Mouse (Mus musculus) CH12.LX (cell line): ENCODE data around the gene Rrbp1. TPM values are rescaled to one million over a fixed set of nuclear protein-coding genes. Genes with fewer than 3 reads are reported as not detected.

Experiments
- DNase-seq: peaks from one replicate; pipeline ENCODE4 v3.0.0-alpha.2; 2013; ENCODE audit errors: extremely low read depth
- H3K27ac ChIP-seq: 2 replicates; pipeline ENCODE4 v1.5.1; 2012; ENCODE audit warnings: low read depth, mild to moderate bottlenecking, control low read depth, moderate library complexity; ENCODE audit not compliant: insufficient read depth
- H3K27me3 ChIP-seq: replicated peaks from 2 replicates; pipeline ENCODE3; 2012; ENCODE audit warnings: inconsistent platforms
- H3K36me3 ChIP-seq, 2 experiments: replicated peaks in 1 of 2; 2 replicates each; pipeline versions ENCODE3 to v1.6.1; 2012; ENCODE audit warnings: inconsistent platforms in 1 of 2, low read length in 1 of 2, mild to moderate bottlenecking in 1 of 2, mixed read lengths in 1 of 2, moderate library complexity in 1 of 2; ENCODE audit not compliant: control insufficient read depth in 1 of 2, insufficient read depth in 1 of 2
- H3K4me1 ChIP-seq, 2 experiments: 2 replicates each; pipeline ENCODE4 v1.6.1; 2012; ENCODE audit warnings: inconsistent platforms in 1 of 2, moderate library complexity in 1 of 2; ENCODE audit not compliant: insufficient read depth in 2 of 2, control insufficient read depth in 1 of 2
- H3K4me2 ChIP-seq: 2 replicates; pipeline ENCODE4 v1.6.1; 2012; ENCODE audit warnings: low read depth, mild to moderate bottlenecking, control low read depth; ENCODE audit not compliant: poor library complexity, insufficient read depth, severe bottlenecking
- H3K4me3 ChIP-seq, 3 experiments: fragments of 150-350 bp in 1 of 3; sonication (generic) in 1 of 3; replicated peaks in 1 of 3; 2 replicates each; pipeline versions ENCODE3 to v1.5.1; 2011 to 2012; ENCODE audit warnings: low read depth in 2 of 3, low read length in 2 of 3, mild to moderate bottlenecking in 2 of 3, moderate library complexity in 2 of 3, control low read depth in 1 of 3, improper control_type of control experiment in 1 of 3, inconsistent platforms in 1 of 3, mixed read lengths in 1 of 3; ENCODE audit not compliant: poor library complexity in 1 of 3
- H3K79me2 ChIP-seq: replicated peaks from 2 replicates; pipeline ENCODE4 v1.6.1; 2012; ENCODE audit warnings: mild to moderate bottlenecking, moderate library complexity; ENCODE audit not compliant: control insufficient read depth, poor library complexity, insufficient read depth, severe bottlenecking; ENCODE audit errors: extremely low read depth
- H3K9ac ChIP-seq: 2 replicates; pipeline ENCODE4 v1.6.1; 2012; ENCODE audit warnings: low read depth, mild to moderate bottlenecking, control low read depth, moderate library complexity; ENCODE audit not compliant: insufficient read depth
- H3K9me3 ChIP-seq: replicated peaks from 2 replicates; pipeline ENCODE3; 2012; ENCODE audit warnings: low read length, inconsistent platforms, mixed read lengths
- BHLHE40 ChIP-seq: IDR thresholded peaks from 2 replicates; pipeline ENCODE4 v1.6.1; 2011; ENCODE audit warnings: mild to moderate bottlenecking, low read depth, low read length, improper control_type of control experiment
- CTCF ChIP-seq, 2 experiments: IDR thresholded peaks in 1 of 2; conservative IDR thresholded peaks in 1 of 2; 2 replicates each; pipeline ENCODE4 v1.5.1; 2011 to 2012; ENCODE audit warnings: low read depth in 2 of 2, low read length in 2 of 2, improper control_type of control experiment in 1 of 2, inconsistent platforms in 1 of 2, mild to moderate bottlenecking in 1 of 2, moderate library complexity in 1 of 2
- E2F4 ChIP-seq: IDR thresholded peaks from 2 replicates; pipeline ENCODE4 v1.6.1; 2011; ENCODE audit warnings: low read depth, low read length, improper control_type of control experiment; ENCODE audit not compliant: insufficient replicate concordance
- EP300 ChIP-seq: IDR thresholded peaks from 2 replicates; pipeline ENCODE4 v1.6.1; 2011; ENCODE audit warnings: low read length, improper control_type of control experiment
- GABPA ChIP-seq: IDR thresholded peaks from 2 replicates; pipeline ENCODE4 v1.6.1; 2012; ENCODE audit warnings: low read depth, low read length, improper control_type of control experiment, inconsistent platforms; ENCODE audit not compliant: insufficient replicate concordance
- HCFC1 ChIP-seq: IDR thresholded peaks from 2 replicates; pipeline ENCODE4 v1.6.1; 2012; ENCODE audit warnings: low read depth, mild to moderate bottlenecking, inconsistent platforms, low read length, improper control_type of control experiment
- IRF4 ChIP-seq: IDR thresholded peaks from 2 replicates; pipeline ENCODE4 v1.6.1; 2014; ENCODE audit warnings: low read depth, mild to moderate bottlenecking, inconsistent platforms, low read length, improper control_type of control experiment
- JUND ChIP-seq: conservative IDR thresholded peaks from 2 replicates; pipeline ENCODE4 v1.6.1; 2011; ENCODE audit warnings: low read depth, low read length, improper control_type of control experiment
- KAT2A ChIP-seq: IDR thresholded peaks from 2 replicates; pipeline ENCODE4 v1.6.1; 2012; ENCODE audit warnings: low read length, improper control_type of control experiment, inconsistent platforms; ENCODE audit not compliant: insufficient replicate concordance
- MAFK ChIP-seq: IDR thresholded peaks from 2 replicates; pipeline ENCODE4 v1.6.1; 2011; ENCODE audit warnings: low read length, improper control_type of control experiment; ENCODE audit not compliant: insufficient replicate concordance
- MAX ChIP-seq: IDR thresholded peaks from 2 replicates; pipeline ENCODE4 v1.6.1; 2011; ENCODE audit warnings: low read length, improper control_type of control experiment
- MXI1 ChIP-seq: IDR thresholded peaks from 2 replicates; pipeline ENCODE4 v1.6.1; 2011; ENCODE audit warnings: mild to moderate bottlenecking, low read depth, low read length, improper control_type of control experiment
- MYC ChIP-seq: IDR thresholded peaks from 2 replicates; pipeline ENCODE4 v1.6.1; 2011; ENCODE audit warnings: low read depth, mild to moderate bottlenecking, improper control_type of control experiment, low read length
- PAX5 ChIP-seq: IDR thresholded peaks from 2 replicates; pipeline ENCODE4 v1.6.1; 2012; ENCODE audit warnings: low read length, inconsistent platforms, mixed read lengths
- POLR2AphosphoS2 ChIP-seq: IDR thresholded peaks from 2 replicates; pipeline ENCODE4 v1.6.1; 2011; ENCODE audit warnings: low read depth, low read length, improper control_type of control experiment
- RAD21 ChIP-seq: IDR thresholded peaks from 2 replicates; pipeline ENCODE4 v1.6.1; 2011; ENCODE audit warnings: low read depth, mild to moderate bottlenecking, low read length, improper control_type of control experiment, moderate library complexity
- RCOR1 ChIP-seq: conservative IDR thresholded peaks from 2 replicates; pipeline ENCODE4 v1.6.1; 2012; ENCODE audit warnings: low read depth, mild to moderate bottlenecking, inconsistent platforms, low read length, improper control_type of control experiment
- SMC3 ChIP-seq: IDR thresholded peaks from 2 replicates; pipeline ENCODE4 v1.6.1; 2011; ENCODE audit warnings: low read depth, low read length, improper control_type of control experiment
- TBP ChIP-seq: conservative IDR thresholded peaks from 2 replicates; pipeline ENCODE4 v1.6.1; 2011; ENCODE audit warnings: low read depth, low read length, improper control_type of control experiment
- TCF12 ChIP-seq: IDR thresholded peaks from 2 replicates; pipeline ENCODE4 v1.6.1; 2014; ENCODE audit warnings: low read depth, mild to moderate bottlenecking, inconsistent platforms, low read length, improper control_type of control experiment
- UBTF ChIP-seq: IDR thresholded peaks from 2 replicates; pipeline ENCODE4 v1.6.1; 2012; ENCODE audit warnings: low read depth, mild to moderate bottlenecking, inconsistent platforms, low read length, improper control_type of control experiment, moderate library complexity
- USF1 ChIP-seq: IDR thresholded peaks from 2 replicates; pipeline ENCODE4 v1.6.1; 2014; ENCODE audit warnings: low read depth, mild to moderate bottlenecking, inconsistent platforms, low read length, improper control_type of control experiment
- ZC3H11A ChIP-seq: IDR thresholded peaks from 2 replicates; pipeline ENCODE4 v1.6.1; 2012; ENCODE audit warnings: low read depth, mild to moderate bottlenecking, inconsistent platforms, low read length, improper control_type of control experiment
- ZMIZ1 ChIP-seq: IDR thresholded peaks from 2 replicates; pipeline ENCODE4 v1.6.1; 2012; ENCODE audit warnings: low read depth, mild to moderate bottlenecking, inconsistent platforms, low read length, improper control_type of control experiment
- ZNF384 ChIP-seq: IDR thresholded peaks from 2 replicates; pipeline ENCODE4 v1.6.1; 2012; ENCODE audit warnings: low read depth, low read length, improper control_type of control experiment, inconsistent platforms
- dilution Hi-C: fragments of 300-500 bp; cut with MboI; formaldehyde crosslinking; loops from 2 replicates; pipeline ENCODE4 v1.14.3; 2020; ENCODE audit warnings: low sequenced_read_pairs; ENCODE audit not compliant: extremely low pct_unique_long_range_greater_than_20kb, extremely low pct_ligation_motif_present
- in situ Hi-C: fragments of 300-500 bp; cut with MboI; formaldehyde crosslinking; loops from 3 replicates; pipeline ENCODE4 v1.14.3; 2019; ENCODE audit warnings: low sequenced_read_pairs, low pct_ligation_motif_present, low pct_unique_long_range_greater_than_20kb, mixed read lengths
- polyA plus RNA-seq: library from polyadenylated mRNA; unstranded; fragments of >175 nt; gene quantifications from 2 replicates; pipeline ENCODE4 v1.2.1, GENCODE M21; 2012; ENCODE audit warnings: low read depth; ENCODE audit not compliant: insufficient read length
- total RNA-seq, 2 experiments: library from RNA; depleted of rRNA; stranded (reverse); fragments of 300-350 nt in 1 of 2; fragments of >200 nt in 1 of 2; gene quantifications; 2 replicates each; pipeline ENCODE4 v1.2.3; 2012 to 2014

Gene Rrbp1
- total and polyA plus RNA-seq, 3 experiments, result 42.4 to 127 (median 49.3) TPM

GRCm38 (mm10) chr2:143971887-143972286 lies 39.2 kb downstream of the Rrbp1 start:
- Histone ChIP-seq H3K9ac (no peak overlapping the region), H3K4me2 (no peak overlapping the region), H3K79me2 (no peaks in the 10 kb centered on the region), H3K27ac (no peak overlapping the region), H3K27me3 (no peaks in the 10 kb centered on the region), H3K4me1 (peaks cover 2 to 31% of the 10 kb centered on the region in 2 experiments; a peak in 3 of 4 replicates), H3K9me3 (no peaks in the 10 kb centered on the region), H3K36me3 (peaks cover 59 to 77% of the 10 kb centered on the region in 2 experiments), H3K4me3 (no peak overlapping the region)
- no peak for DNase-seq
- in situ Hi-C loops, result no loop called here
- no peak for TF ChIP-seq ZMIZ1
- TF ChIP-seq TBP, result no peak
- TF ChIP-seq POLR2AphosphoS2, result no peak
- no peak for TF ChIP-seq CTCF (conservative IDR thresholded peaks at IDR 0.05 in 1 of 2, IDR thresholded peaks at IDR 0.05 in 1 of 2; ENCODE audit: low read depth in 2 of 2, low read length in 2 of 2)
- no peak for TF ChIP-seq USF1
- no peak for TF ChIP-seq IRF4
- no peak for TF ChIP-seq MAX
- no peak for TF ChIP-seq BHLHE40
- TF ChIP-seq ZC3H11A, result no peak
- TF ChIP-seq TCF12, result no peak
- no peak for TF ChIP-seq ZNF384
- TF ChIP-seq SMC3, result no peak
- no peak for TF ChIP-seq MYC
- no peak for TF ChIP-seq PAX5
- no peak for TF ChIP-seq RCOR1
- dilution Hi-C loops, result no loop called here

GRCm38 (mm10) chr2:143970841-143971240 lies 40.2 kb downstream of the Rrbp1 start:
- Histone ChIP-seq H3K27me3 (no peaks in the 10 kb centered on the region), H3K4me2 (no peak overlapping the region), H3K9ac (no peak overlapping the region), H3K79me2 (no peaks in the 10 kb centered on the region), H3K36me3 (peaks cover 66 to 88% of the 10 kb centered on the region in 2 experiments), H3K4me1 (peaks cover 2 to 21% of the 10 kb centered on the region in 2 experiments; a peak in 3 of 4 replicates), H3K9me3 (no peaks in the 10 kb centered on the region), H3K4me3 (no peak overlapping the region), H3K27ac (no peak overlapping the region)
- no peak for TF ChIP-seq KAT2A
- TF ChIP-seq UBTF, result no peak
- TF ChIP-seq BHLHE40, result no peak
- TF ChIP-seq JUND, result no peak
- no peak for TF ChIP-seq E2F4
- TF ChIP-seq RCOR1, result no peak
- no peak for TF ChIP-seq RAD21
- no peak for TF ChIP-seq MAX
- no peak for TF ChIP-seq SMC3
- no peak for TF ChIP-seq MXI1
- TF ChIP-seq EP300, result no peak
- no peak for TF ChIP-seq GABPA
- TF ChIP-seq MAFK, result no peak
- TF ChIP-seq HCFC1, result no peak
- no peak for DNase-seq
- dilution Hi-C loops (no loop called here), in situ Hi-C loops (no loop called here)
